Mouse (Mus musculus) midbrain, embryonic 14.5 days (tissue): Measurements from ENCODE around the gene Apom. TPM values are rescaled to one million over a fixed set of nuclear protein-coding genes. Genes with fewer than 3 reads are reported as not detected.

Experiments
- ATAC-seq: fragments of 200-750 bp; cut with Nextera tagmentation; 2 replicates; pipeline ENCODE4 v1.8.0; 2017; ENCODE audit warnings: moderate number of reproducible peaks, moderate library complexity; ENCODE audit not compliant: low FRiP score, low TSS enrichment
- DNase-seq: peaks from one replicate; pipeline ENCODE4 v3.0.0-alpha.2; 2015
- H3K27ac ChIP-seq: fragments of 300-500 bp; sonication (generic); replicated peaks from 2 replicates; pipeline ENCODE4 v1.5.1; 2014; ENCODE audit warnings: mild to moderate bottlenecking, low read depth, low read length, moderate library complexity
- H3K27me3 ChIP-seq: fragments of 300-500 bp; sonication (generic); 2 replicates; pipeline ENCODE4 v1.6.1; 2014; ENCODE audit warnings: low read length, control low read depth, mixed read lengths; ENCODE audit not compliant: control insufficient read depth, insufficient read depth
- H3K36me3 ChIP-seq: fragments of 300-500 bp; sonication (generic); 2 replicates; pipeline ENCODE4 v1.6.1; 2014; ENCODE audit warnings: low read length, control low read depth; ENCODE audit not compliant: control insufficient read depth, insufficient read depth
- H3K4me1 ChIP-seq: fragments of 300-500 bp; sonication (generic); 2 replicates; pipeline ENCODE4 v1.6.1; 2014; ENCODE audit warnings: mild to moderate bottlenecking, antibody characterized with exemption, low read length, control low read depth; ENCODE audit not compliant: control insufficient read depth, insufficient read depth
- H3K4me2 ChIP-seq: fragments of 300-500 bp; sonication (generic); 2 replicates; pipeline ENCODE4 v1.6.1; 2014; ENCODE audit warnings: mild to moderate bottlenecking, low read length, moderate library complexity
- H3K4me3 ChIP-seq: fragments of 300-500 bp; sonication (generic); replicated peaks from 2 replicates; pipeline ENCODE4 v1.5.1; 2014; ENCODE audit warnings: low read depth, low read length
- H3K9ac ChIP-seq: fragments of 300-500 bp; sonication (generic); replicated peaks from 2 replicates; pipeline ENCODE4 v1.6.1; 2014; ENCODE audit warnings: mild to moderate bottlenecking, low read length, moderate library complexity
- H3K9me3 ChIP-seq: fragments of 300-500 bp; sonication (generic); 2 replicates; pipeline ENCODE4 v1.6.1; 2016; ENCODE audit warnings: low read length, control low read depth, mixed read lengths; ENCODE audit not compliant: control insufficient read depth
- WGBS: fragments of 180-500 bp; shearing (Covaris S2); extraction: QIAGEN DNeasy Blood & Tissue Kit; methylation state at CpG from one replicate; pipeline ENCODE4 v1.1.7; 2014; 5-methylcytosine and 5-hydroxymethylcytosine counted together
- polyA plus RNA-seq: library from polyadenylated mRNA; unstranded; fragments of >200 nt; fragmentation: Nextera tagmentation; extraction: Ambion mirVana; gene quantifications from 2 replicates; pipeline ENCODE4 v1.2.1, GENCODE M21; 2014

Gene Apom
- polyA plus RNA-seq, 1 experiment from 2014 or later = 0.57 TPM

- H3K9me3 ChIP-seq = no peaks in the 10 kb centered on the region
- ATAC-seq (no peak), DNase-seq (no peak)
- 0 out of 2 replicates have a peak, but pooled peaks cover 3% of the 10 kb centered on the region for H3K4me1 ChIP-seq
- H3K36me3 ChIP-seq = peaks cover 67% of the 10 kb centered on the region
- H3K9ac ChIP-seq = no peak overlapping the region
- no peaks in the 10 kb centered on the region for H3K27me3 ChIP-seq
- WGBS = 70% methylated on average over 6 of the region's 6 CpGs
- H3K4me3 ChIP-seq = no peak overlapping the region
- no peak overlapping the region for H3K4me2 ChIP-seq
- no peak overlapping the region for H3K27ac ChIP-seq
Measured at GRCm38 (mm10) chr17:35103221-35103690, 28.6 kb downstream of the Apom start.

- no peak overlapping the region for H3K9ac ChIP-seq
- WGBS = 79% methylated on average over 8 of the region's 8 CpGs
- H3K27ac ChIP-seq = no peak overlapping the region
- H3K27me3 ChIP-seq = no peaks in the 10 kb centered on the region
- H3K4me2 ChIP-seq = no peak overlapping the region
- peaks cover 74% of the 10 kb centered on the region for H3K36me3 ChIP-seq
- H3K4me3 ChIP-seq = no peak overlapping the region
- 0 out of 2 replicates have a peak, but pooled peaks cover 3% of the 10 kb centered on the region for H3K4me1 ChIP-seq
- DNase-seq = no peak
- H3K9me3 ChIP-seq = no peaks in the 10 kb centered on the region
- ATAC-seq = no peak
Measured at GRCm38 (mm10) chr17:35102299-35102698, 29.6 kb downstream of the Apom start.

- ATAC-seq (no peak), DNase-seq (no peak)
- H3K4me1 ChIP-seq = 0 out of 2 replicates have a peak, but pooled peaks cover 3% of the 10 kb centered on the region
- H3K4me3 ChIP-seq = no peak overlapping the region
- peaks cover 85% of the 10 kb centered on the region for H3K36me3 ChIP-seq
- no peak overlapping the region for H3K9ac ChIP-seq
- no peaks in the 10 kb centered on the region for H3K9me3 ChIP-seq
- no peak overlapping the region for H3K4me2 ChIP-seq
- H3K27me3 ChIP-seq = no peaks in the 10 kb centered on the region
- 89% methylated on average over 11 of the region's 11 CpGs for WGBS
- H3K27ac ChIP-seq = no peak overlapping the region
Measured at GRCm38 (mm10) chr17:35101161-35101560, 30.7 kb downstream of the Apom start.

GRCm38 (mm10) chr17:35100196-35100765 lies 31.6 kb downstream of the Apom start:
- DNase-seq (no peak), ATAC-seq (no peak)
- Histone ChIP-seq H3K36me3 (peaks cover 93% of the 10 kb centered on the region), H3K4me2 (no peak overlapping the region), H3K27me3 (no peaks in the 10 kb centered on the region), H3K4me3 (no peak overlapping the region), H3K4me1 (no peaks in the 10 kb centered on the region), H3K9me3 (no peaks in the 10 kb centered on the region), H3K27ac (no peak overlapping the region), H3K9ac (no peak overlapping the region)
- 67% methylated on average over 10 of the region's 10 CpGs for WGBS

- DNase-seq (no peak), ATAC-seq (no peak)
- Histone ChIP-seq H3K4me3 (no peak overlapping the region), H3K4me2 (no peak overlapping the region), H3K27me3 (no peaks in the 10 kb centered on the region), H3K9ac (no peak overlapping the region), H3K9me3 (no peaks in the 10 kb centered on the region), H3K27ac (no peak overlapping the region), H3K36me3 (peaks cover 95% of the 10 kb centered on the region), H3K4me1 (no peaks in the 10 kb centered on the region)
- 66% methylated on average over 12 of the region's 12 CpGs for WGBS
Measured at GRCm38 (mm10) chr17:35097164-35097655, 34.6 kb downstream of the Apom start.

- no peak overlapping the region for H3K9ac ChIP-seq
- H3K4me3 ChIP-seq = no peak overlapping the region
- no peak overlapping the region for H3K27ac ChIP-seq
- H3K36me3 ChIP-seq = peaks cover 94% of the 10 kb centered on the region
- no peaks in the 10 kb centered on the region for H3K9me3 ChIP-seq
- 83% methylated on average over 12 of the region's 12 CpGs for WGBS
- no peaks in the 10 kb centered on the region for H3K4me1 ChIP-seq
- no peak overlapping the region for H3K4me2 ChIP-seq
- ATAC-seq (no peak), DNase-seq (no peak)
- H3K27me3 ChIP-seq = no peaks in the 10 kb centered on the region
Measured at GRCm38 (mm10) chr17:35096597-35096996, 35.3 kb downstream of the Apom start.

GRCm38 (mm10) chr17:35094475-35095365 lies 37.1 kb downstream of the Apom start:
- Histone ChIP-seq H3K36me3 (peaks cover 78% of the 10 kb centered on the region), H3K4me3 (no peak overlapping the region), H3K4me1 (peaks cover 11% of the 10 kb centered on the region), H3K9ac (no peak overlapping the region), H3K27ac (no peak overlapping the region), H3K27me3 (no peaks in the 10 kb centered on the region), H3K9me3 (no peaks in the 10 kb centered on the region), H3K4me2 (no peak overlapping the region)
- WGBS = 93% methylated on average over 15 of the region's 15 CpGs
- ATAC-seq (no peak), DNase-seq (no peak)

GRCm38 (mm10) chr17:35092403-35093198 lies 39.2 kb downstream of the Apom start:
- no peaks in the 10 kb centered on the region for H3K27me3 ChIP-seq
- H3K4me2 ChIP-seq = no peak overlapping the region
- H3K4me1 ChIP-seq = peaks cover 12% of the 10 kb centered on the region
- H3K27ac ChIP-seq = no peak overlapping the region
- no peak for DNase-seq
- H3K9me3 ChIP-seq = no peaks in the 10 kb centered on the region
- WGBS = 91% methylated on average over 14 of the region's 14 CpGs
- no peak for ATAC-seq
- H3K36me3 ChIP-seq = peaks cover 60% of the 10 kb centered on the region
- no peak overlapping the region for H3K9ac ChIP-seq
- H3K4me3 ChIP-seq = no peak overlapping the region
